Mouse (Mus musculus) erythroblast, embryonic 14.5 days (primary cell): ENCODE data around the gene Ilkap.

Experiments
- GATA1 ChIP-seq: IDR thresholded peaks from 2 replicates; pipeline ENCODE4 v1.6.1; 2012; ENCODE audit warnings: low read length, inconsistent platforms, mixed read lengths
- TAL1 ChIP-seq: IDR thresholded peaks from 3 replicates; pipeline ENCODE4 v1.6.1; 2012; ENCODE audit warnings: low read length, inconsistent platforms, mixed read lengths

- TF ChIP-seq GATA1: no peak
- TF ChIP-seq TAL1: no peak
Measured at GRCm38 (mm10) chr1:91415311-91415710, 16.7 kb upstream of the Ilkap start.
